Mouse (Mus musculus) lung, adult 2 months (tissue): ENCODE data around the gene Nelfb. TPM values are rescaled to one million over a fixed set of nuclear protein-coding genes. Genes with fewer than 3 reads are reported as not detected.

Source experiments
- DNase-seq: peaks from one replicate; pipeline ENCODE4 v3.0.0; 2022
- H3K4me1 ChIP-seq: fragments of 200-500 bp; 2 replicates; pipeline ENCODE4 v1.6.1; 2011; ENCODE audit warnings: low read length; ENCODE audit not compliant: control insufficient read depth, insufficient read depth
- H3K4me3 ChIP-seq: fragments of 200-500 bp; replicated peaks from 2 replicates; pipeline ENCODE3; 2011; ENCODE audit warnings: low read depth, mild to moderate bottlenecking, control low read depth, low read length; ENCODE audit errors: extremely low read depth
- CTCF ChIP-seq: fragments of 200-500 bp; IDR thresholded peaks from 2 replicates; pipeline ENCODE4 v1.5.1; 2011; ENCODE audit warnings: mild to moderate bottlenecking, low read length, control low read depth; ENCODE audit not compliant: insufficient read depth
- POLR2A ChIP-seq: fragments of 200-500 bp; IDR thresholded peaks from 2 replicates; pipeline ENCODE4 v1.6.1; 2011; ENCODE audit warnings: low read depth, mild to moderate bottlenecking, control low read depth, low read length, borderline replicate concordance; ENCODE audit errors: extremely low read depth
- WGBS: fragments of 180-500 bp; shearing (Covaris S2); methylation state at CpG from one replicate; pipeline ENCODE4 v1.1.7; 2018; 5-methylcytosine and 5-hydroxymethylcytosine counted together
- polyA plus RNA-seq: library from polyadenylated mRNA; depleted of rRNA; stranded (reverse); fragments of >200 nt; gene quantifications from 2 replicates; pipeline ENCODE4 v1.2.3, GENCODE M21; 2012

The Nelfb gene
- polyA plus RNA-seq, 1 experiment: 94.5 TPM

DNA sequence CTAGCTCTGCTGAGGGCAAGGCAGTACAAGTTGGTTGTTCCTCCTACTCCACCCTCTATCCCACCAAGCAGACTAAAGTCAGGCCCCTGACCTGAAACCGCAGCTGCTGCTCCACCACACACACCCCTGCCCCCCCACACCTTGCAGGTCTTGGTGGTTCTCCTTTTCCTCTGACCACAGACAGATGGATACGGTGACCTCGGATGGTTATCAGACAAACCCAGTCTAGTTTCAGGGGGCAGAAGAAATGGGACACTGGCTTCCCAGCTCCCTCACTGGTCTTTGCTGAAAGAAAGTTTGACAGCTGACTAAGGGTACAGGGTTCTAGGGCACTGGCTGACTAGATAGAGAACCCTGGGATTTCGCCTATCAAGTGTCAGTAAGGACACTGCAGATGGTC is 22.1 kb upstream of the Nelfb start:
- DNase-seq: no peak
- no peak for TF ChIP-seq POLR2A
- no peak for TF ChIP-seq CTCF
- Histone ChIP-seq H3K4me3 (no peak overlapping the region), H3K4me1 (peaks cover 6% of the 10 kb centered on the region; the same call in 1 of the 2 replicates)
- 56% methylated on average over 4 of the region's 4 CpGs for WGBS

GRCm38 (mm10) chr2:25231038-25231437 is 19.7 kb upstream of the Nelfb start:
- Histone ChIP-seq H3K4me1 (peaks cover 10% of the 10 kb centered on the region), H3K4me3 (no peak overlapping the region)
- TF ChIP-seq POLR2A (no peak), CTCF (no peak)
- whole genome bisulfite sequencing: 64% methylated on average over 12 of the region's 12 CpGs
- DNase-seq: no peak

DNA sequence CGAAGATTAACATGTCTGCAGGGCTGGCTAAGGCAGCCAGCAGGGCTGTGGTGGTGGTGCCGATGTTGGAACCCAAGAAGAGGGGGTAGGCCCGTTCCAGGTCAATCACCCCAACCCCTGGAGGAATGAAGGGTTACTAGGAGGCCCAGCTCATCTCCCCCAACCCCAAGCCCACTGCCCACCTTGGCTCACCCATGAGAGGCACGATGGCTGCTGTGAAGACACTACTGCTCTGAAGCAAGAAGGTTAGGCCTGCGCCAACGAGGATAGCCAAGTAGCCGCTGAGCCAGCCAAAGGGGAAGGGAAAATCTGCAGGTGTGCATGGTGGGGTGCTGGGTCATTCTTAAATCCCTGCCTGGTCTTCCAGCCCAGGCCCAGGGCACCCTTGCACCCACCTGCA is 19.3 kb upstream of the Nelfb start:
- peaks cover 10% of the 10 kb centered on the region for H3K4me1 ChIP-seq
- no peak overlapping the region for H3K4me3 ChIP-seq
- WGBS: 84% methylated on average over 7 of the region's 7 CpGs
- TF ChIP-seq CTCF (no peak), POLR2A (no peak)
- DNase-seq: no peak

DNA sequence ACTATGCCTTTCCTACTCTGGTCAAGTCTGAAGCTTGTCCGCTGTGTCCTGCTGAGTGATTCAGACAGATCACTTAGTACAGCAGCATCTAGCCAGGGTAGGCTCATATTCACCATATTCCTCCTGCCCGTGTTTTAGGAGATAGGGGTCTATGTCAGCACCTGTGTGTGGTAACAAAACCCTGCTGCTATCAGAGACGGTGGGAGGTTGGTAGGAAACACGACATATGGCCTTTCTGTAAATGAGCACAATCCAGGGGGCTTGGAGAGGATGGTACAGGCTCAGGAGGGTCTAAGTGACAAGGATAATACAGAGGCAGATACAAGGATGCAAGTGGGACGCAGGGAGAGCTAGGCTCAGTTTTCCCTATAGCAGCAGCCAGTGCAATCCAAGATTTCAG is 18.3 kb upstream of the Nelfb start:
- Histone ChIP-seq H3K4me3 (no peak overlapping the region), H3K4me1 (peaks cover 12% of the 10 kb centered on the region)
- 84% methylated on average over 5 of the region's 5 CpGs for WGBS
- TF ChIP-seq CTCF (no peak), POLR2A (no peak)
- no peak for DNase-seq

DNA sequence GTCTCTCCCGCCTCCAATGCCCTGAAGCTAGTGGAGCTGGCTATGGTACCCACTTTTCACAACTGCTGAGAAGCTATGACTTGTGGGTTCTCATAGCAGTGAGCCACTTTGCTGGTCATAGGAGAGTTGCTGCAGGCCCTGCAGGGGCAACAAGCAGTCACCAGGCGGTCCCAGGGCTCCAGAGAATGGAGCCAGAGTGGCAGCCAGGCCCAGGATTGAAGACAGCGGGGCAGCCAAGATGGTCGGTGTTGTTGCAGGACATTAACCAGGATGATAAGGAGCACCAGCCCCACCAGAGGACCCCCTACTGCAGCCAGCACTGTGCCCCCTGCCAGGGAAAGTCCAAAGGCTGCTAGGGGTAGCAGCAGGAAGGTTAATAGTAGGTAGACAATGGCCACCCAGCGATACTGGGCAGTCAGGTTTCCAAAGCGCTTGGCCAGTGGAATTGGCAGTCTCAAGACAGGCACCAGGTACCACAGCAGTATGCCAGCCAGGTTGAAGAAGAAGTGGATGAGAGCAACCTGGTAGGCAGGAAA is 17.8 kb upstream of the Nelfb start:
- 67% methylated on average over 6 of the region's 6 CpGs for WGBS
- DNase-seq: no peak
- H3K4me3 ChIP-seq: no peak overlapping the region
- peaks cover 12% of the 10 kb centered on the region for H3K4me1 ChIP-seq
- TF ChIP-seq POLR2A: no peak
- TF ChIP-seq CTCF: no peak

DNA sequence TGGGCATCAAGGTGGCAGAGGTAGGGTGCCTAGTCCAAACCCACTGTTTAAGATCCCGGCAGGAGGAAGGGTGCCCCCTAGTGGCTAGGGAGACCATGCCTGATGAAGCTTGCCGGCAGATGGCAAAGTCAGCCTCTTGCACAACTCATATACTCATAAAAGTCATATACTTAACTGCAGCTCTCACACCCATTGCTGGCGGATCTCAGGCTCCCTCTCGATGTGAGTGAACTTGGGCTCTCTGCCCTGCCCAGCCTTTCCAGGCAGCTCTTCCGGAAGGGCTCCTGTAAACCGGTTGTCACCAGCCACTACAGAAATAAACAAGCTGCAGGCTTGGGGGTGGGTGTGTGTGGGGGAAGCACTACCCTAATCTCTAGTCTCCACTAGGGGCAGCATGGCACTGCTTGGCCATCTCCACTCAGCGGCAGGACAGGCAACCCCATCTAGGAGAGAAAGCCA is 17.2 kb upstream of the Nelfb start:
- TF ChIP-seq POLR2A (0 out of 2 replicates have a peak, but pooled peaks have one; percentile 15), CTCF (peak; percentile 95)
- under 1% methylated on average over 7 of the region's 7 CpGs for WGBS
- DNase-seq: peak; percentile 82
- H3K4me3 ChIP-seq: peak overlapping the region; percentile 45
- H3K4me1 ChIP-seq: peaks cover 15% of the 10 kb centered on the region

GRCm38 (mm10) chr2:25227406-25227805 is 16.1 kb upstream of the Nelfb start:
- H3K4me3 ChIP-seq: no peak overlapping the region
- 96% methylated on average over 4 of the region's 4 CpGs for WGBS
- no peak for DNase-seq
- peaks cover 15% of the 10 kb centered on the region for H3K4me1 ChIP-seq
- no peak for TF ChIP-seq POLR2A
- TF ChIP-seq CTCF: no peak

DNA sequence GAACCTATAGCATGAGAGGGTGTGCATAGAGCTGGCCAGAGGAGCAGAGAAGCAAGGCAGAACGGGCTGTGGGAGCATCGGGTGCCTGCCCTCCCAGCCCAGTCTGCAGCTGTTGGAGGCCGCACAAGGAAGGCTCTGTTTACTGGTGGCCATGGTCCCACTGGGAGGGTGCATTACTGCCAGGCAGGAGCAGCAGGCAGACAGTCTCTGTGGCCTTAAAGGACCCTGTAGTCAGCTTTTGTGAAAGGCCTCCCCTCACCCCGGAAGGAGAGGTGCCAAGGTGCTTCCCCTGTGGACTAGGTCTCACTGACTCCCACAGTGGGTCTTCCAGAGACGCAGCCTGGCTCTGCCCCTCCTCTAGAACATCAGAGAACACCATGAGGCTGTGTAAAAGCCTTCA is 15.6 kb upstream of the Nelfb start:
- H3K4me3 ChIP-seq: no peak overlapping the region
- DNase-seq: no peak
- peaks cover 15% of the 10 kb centered on the region for H3K4me1 ChIP-seq
- WGBS: 73% methylated on average over 5 of the region's 5 CpGs
- TF ChIP-seq POLR2A (no peak), CTCF (no peak)

- DNase-seq: no peak
- WGBS: 71% methylated on average over 8 of the region's 8 CpGs
- Histone ChIP-seq H3K4me3 (no peak overlapping the region), H3K4me1 (peaks cover 15% of the 10 kb centered on the region)
- no peak for TF ChIP-seq POLR2A
- TF ChIP-seq CTCF: no peak
Observed at GRCm38 (mm10) chr2:25225811-25226379, 14.6 kb upstream of the Nelfb start.

DNA sequence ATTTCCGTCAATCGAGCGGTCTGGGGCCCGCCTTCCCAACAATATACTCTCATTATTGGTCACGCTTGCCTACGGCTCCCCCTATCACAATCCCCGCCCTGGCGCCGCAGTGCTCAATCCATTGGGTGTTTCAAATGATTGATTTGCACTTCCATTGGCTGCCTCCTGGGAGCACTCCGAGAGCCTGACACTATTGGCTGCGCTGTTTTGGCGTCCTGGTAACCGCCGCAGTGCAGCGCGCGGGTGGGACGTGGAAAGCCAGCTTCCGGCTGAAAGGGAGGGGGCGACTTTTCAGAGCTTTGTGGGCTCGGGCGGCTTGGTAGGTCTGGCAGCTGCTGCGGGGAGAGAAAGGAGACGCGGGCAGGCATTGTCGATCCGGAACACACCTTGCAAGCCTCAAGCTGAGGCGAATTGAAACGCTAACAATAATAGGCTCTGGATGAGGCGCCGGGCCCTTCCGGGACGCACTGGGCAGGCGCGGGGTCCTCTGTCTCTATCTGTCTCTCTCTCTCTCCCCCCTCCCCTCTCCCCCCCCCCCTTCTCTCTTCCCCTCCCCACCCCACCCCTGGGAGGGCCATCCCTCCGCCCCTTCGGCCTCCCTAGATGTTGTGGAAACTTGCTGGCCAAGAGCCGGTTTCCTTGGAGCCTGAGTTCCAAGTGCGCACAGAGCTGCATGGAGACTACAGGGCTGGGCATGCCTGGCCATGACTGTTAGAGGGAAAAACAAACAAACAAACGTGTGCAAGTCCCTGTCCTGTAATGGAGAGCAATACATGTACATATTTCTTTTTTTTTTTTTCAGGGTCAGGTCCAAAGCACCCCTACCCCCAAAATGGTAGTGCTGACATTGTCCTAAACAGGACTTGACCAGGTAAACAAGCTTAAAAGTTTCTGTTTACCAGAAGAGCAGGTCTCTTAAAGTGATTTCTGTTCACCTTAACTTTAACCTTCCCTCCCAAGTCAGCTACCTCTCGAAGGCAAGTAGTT is 13.8 kb upstream of the Nelfb start:
- peak; percentile 94 for DNase-seq
- Histone ChIP-seq H3K4me3 (peak overlapping the region; percentile 85), H3K4me1 (peaks cover 15% of the 10 kb centered on the region)
- WGBS: 2% methylated on average over 41 of the region's 41 CpGs
- no peak for TF ChIP-seq CTCF
- peak; percentile 88; the same call in 1 of the 2 replicates for TF ChIP-seq POLR2A
